Mouse (Mus musculus) left cerebral cortex, postnatal 10 days (tissue): ENCODE measurements around the gene Bicc1. TPM values are rescaled to one million over a fixed set of nuclear protein-coding genes. Genes with fewer than 3 reads are reported as not detected.
A peak's percentile ranks its signal among the peaks of the same experiment; 100 is the strongest.

Source experiments
- DNase-seq, 2 experiments: peaks; one replicate each; pipeline ENCODE4 v3.0.0; 2021 to 2022; ENCODE audit warnings: low spot score in 2 of 2, mixed read lengths in 1 of 2; ENCODE audit errors: extremely low spot score in 1 of 2
- intact Hi-C: fragments of 180-260 bp; cut with DNase I; formaldehyde crosslinking; loops from one replicate; pipeline ENCODE4 v1.15.1; 2025
- total RNA-seq, 2 experiments: library from RNA; stranded (reverse); gene quantifications; 2 replicates each; pipeline ENCODE4 v1.2.3; 2021

The Bicc1 gene
- total RNA-seq: 1 to 10 TPM; 5.8 to 6.6 TPM

DNA sequence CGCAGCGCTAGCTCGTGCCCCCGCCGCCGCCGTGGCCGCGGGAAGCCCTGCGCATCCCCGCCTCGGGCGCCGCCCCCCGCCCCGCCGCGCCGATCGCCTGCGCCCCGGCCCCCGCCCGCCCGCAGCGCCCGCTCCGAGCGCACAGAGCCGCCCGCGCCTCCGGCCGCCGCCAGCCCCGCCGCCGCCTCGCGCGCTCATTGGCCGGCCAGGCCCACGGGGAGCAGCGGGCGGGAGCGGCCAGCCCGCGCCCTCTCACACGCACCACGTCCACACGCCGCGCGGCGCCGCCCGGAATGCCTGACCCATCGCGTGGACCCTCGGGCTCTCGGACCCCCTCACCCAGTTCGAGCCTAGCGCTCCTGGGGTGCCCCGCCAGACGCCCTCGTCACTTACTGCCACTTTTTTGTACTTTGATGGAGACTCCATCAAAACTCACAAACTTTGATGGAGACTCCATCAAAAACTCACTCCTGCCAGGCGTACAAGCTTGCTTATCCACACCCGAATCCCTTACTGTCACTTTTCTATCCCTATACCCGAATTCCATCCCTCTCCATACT is at the start of gene Bicc1:
Gene Bicc1 (minus strand): TSS at position 25 of the 560 bp plus-strand sequence.
- intact Hi-C loops: loop anchor here (10.0 kb wide), 1 partner anchor 165 kb away; no protein-coding TSS in a partner anchor

GRCm38 (mm10) chr10:71201512-71201911 is 42.0 kb upstream of the Bicc1 start:
- no peak for DNase-seq

More for the DNA sequence above, at the start of gene Bicc1:
- DNase-seq: peak in 1 of 2 experiments; percentile 70

GRCm38 (mm10) chr10:71200964-71201363 is 41.5 kb upstream of the Bicc1 start:
- no peak for DNase-seq
- intact Hi-C loops: no loop called here

More at GRCm38 (mm10) chr10:71201512-71201911, 42.0 kb upstream of the Bicc1 start:
- intact Hi-C loops: no loop called here

- no peak for DNase-seq
- intact Hi-C loops: no loop called here
Observed at GRCm38 (mm10) chr10:71198676-71199075, 39.2 kb upstream of the Bicc1 start.

DNA sequence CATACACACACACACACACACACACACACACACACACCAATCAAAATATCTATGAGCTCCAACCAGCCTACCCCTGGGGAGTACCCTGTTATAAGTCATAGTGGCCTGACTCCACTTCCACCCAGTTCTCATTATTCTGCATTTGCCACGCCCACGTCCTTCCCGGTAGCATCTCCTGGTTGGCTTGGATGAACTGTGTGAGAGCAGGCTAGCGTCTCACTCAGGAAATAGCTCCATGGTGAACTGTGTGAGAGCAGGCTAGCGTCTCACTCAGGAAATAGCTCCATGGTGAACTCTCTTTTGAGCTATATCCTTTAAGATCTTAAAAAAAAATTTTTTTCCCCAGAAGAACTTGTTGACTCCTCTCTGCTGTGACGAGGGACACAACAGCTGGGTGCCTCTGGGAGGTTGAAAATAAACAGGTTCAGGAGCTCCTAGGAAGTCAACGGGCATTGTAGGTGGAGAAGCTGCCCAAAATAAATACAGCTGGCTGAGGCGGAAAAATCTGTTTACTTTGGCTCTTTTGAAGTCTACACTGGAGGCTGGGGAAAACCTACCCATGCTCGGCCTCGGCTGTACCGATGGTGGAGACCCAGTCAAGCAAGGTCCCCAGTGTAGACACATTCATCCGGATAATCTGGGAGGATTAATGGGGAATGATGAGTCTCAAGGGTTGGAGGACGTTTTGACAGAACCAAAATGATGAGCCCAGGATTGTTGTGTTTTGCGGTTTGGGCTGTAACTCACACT is 37.7 kb upstream of the Bicc1 start:
- intact Hi-C loops: no loop called here
- DNase-seq: peak in 1 of 2 experiments; percentile 37

GRCm38 (mm10) chr10:71195501-71195900 is 36.0 kb upstream of the Bicc1 start:
- peak in 1 of 2 experiments; percentile 39 for DNase-seq
- intact Hi-C loops: no loop called here

GRCm38 (mm10) chr10:71194713-71195112 is 35.2 kb upstream of the Bicc1 start:
- intact Hi-C loops: no loop called here
- DNase-seq: peak in 1 of 2 experiments; percentile 28

GRCm38 (mm10) chr10:71193319-71193718 is 33.8 kb upstream of the Bicc1 start:
- intact Hi-C loops: no loop called here
- DNase-seq: no peak

DNA sequence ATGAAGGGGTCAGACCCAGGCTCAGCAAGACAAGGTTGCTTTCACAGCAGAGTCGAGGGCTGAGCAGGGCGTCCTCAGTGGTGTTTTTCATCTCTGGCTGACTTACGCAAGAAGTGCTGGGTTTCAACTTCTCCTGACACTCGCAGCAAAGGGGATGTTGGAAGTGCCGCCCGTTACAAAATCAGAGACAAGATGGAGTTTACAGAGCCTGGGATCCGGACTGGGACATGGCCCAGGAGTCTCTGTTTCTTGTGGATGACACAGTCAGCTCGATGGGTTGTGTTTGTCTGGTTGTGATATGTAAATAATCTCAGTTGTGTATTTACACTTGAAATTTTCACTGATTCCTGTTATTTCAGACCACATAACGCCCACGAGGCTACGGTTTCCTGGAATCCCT is 33.4 kb upstream of the Bicc1 start:
- intact Hi-C loops: no loop called here
- no peak for DNase-seq

DNA sequence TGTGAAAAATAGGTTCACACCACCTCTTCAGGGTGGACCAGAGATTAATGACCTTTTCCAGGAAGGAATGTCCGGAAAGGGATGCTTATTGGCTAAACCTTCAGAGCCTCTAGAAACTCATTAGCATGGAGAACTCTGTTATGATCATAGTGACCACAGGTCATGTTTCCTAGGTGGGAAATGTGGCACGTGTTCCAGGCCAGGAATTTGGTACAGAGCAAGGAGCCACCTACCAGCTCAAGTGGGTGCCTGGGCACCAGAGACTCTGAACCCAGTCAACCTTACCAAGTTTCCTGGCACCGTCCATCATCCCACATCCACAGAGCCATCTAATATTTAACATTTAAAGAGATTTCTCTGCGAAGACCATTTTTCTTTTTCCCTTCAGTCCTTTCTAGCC is 29.2 kb upstream of the Bicc1 start:
- DNase-seq: no peak
- intact Hi-C loops: no loop called here

- no peak for DNase-seq
- intact Hi-C loops: no loop called here
Observed at GRCm38 (mm10) chr10:71185059-71185458, 25.6 kb upstream of the Bicc1 start.

DNA sequence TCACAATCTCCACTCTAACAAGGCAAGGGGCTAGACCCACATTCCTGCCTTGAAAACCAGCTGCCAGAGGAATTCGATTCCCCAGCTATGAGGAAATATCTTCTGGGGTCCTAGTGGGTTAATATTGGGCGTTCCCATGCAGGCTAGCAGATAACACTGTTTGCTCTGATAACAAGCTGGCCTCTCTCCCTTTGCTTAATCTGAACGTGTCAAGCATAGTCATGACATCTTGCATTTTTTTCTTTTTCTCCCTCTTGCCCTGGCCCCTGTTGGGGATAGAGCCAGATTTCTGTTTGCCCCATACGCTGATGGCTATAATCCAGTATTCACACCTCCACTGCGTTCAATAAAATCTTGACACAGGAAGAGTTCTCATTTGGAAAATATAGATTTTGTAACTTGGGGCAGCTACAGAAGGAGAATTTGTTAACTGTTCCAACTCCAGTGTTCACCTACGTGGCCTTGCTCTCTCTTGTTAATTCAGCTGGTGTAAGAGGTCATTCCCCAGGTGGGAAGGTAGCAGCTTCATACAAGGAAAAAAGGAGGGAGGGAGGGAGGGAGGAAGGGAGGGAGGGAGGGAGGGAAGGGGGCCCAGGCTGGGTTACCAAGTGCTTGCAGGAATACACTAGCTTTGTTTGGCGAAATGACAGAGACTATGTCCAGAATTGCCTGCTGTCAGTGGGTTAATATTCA is 24.0 kb upstream of the Bicc1 start:
- intact Hi-C loops: no loop called here
- DNase-seq: no peak

DNA sequence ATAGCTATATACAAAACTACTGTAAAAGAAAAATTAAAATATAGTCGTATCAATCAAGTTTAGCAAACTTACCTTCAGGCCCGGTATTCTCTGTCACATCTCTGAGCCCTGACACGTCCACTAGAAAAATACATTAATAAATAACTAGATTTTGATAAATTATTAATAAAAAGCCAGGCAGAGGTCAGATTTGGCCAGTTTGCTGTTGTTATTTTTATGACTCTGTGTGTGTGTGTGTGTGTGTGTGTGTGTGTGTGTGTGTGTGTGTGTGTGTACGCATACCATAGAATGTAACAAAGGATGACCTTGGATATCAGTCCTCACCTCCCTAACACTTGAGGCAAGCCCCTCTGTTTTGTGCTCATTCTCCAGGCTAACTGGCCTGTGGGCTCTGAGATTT is 22.4 kb upstream of the Bicc1 start:
- DNase-seq: no peak
- intact Hi-C loops: no loop called here

- intact Hi-C loops: no loop called here
- DNase-seq: no peak
Observed at GRCm38 (mm10) chr10:71181091-71181490, 21.6 kb upstream of the Bicc1 start.

DNA sequence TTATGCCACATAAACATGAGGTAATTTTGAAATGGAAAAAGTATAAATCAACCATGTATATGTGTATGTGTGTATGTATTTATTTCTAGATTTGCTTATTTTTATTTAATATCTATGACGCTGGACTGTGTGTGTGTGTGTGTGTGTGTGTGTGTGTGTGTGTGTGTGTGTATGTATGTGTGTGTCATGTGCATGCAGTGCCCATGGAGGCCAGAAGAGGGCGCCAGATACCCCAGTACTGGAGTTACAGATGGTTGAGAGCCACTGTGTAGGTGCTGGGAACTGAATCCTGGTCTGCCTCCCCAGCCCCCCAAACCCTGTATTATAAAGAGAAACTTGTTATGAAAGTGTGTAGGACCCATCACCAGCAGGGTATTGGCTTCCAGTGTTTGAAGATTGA is 20.6 kb upstream of the Bicc1 start:
- DNase-seq: no peak
- intact Hi-C loops: no loop called here

GRCm38 (mm10) chr10:71177201-71177600 is 17.7 kb upstream of the Bicc1 start:
- intact Hi-C loops: no loop called here
- DNase-seq: no peak

GRCm38 (mm10) chr10:71176341-71176740 is 16.8 kb upstream of the Bicc1 start:
- intact Hi-C loops: no loop called here
- DNase-seq: no peak

DNA sequence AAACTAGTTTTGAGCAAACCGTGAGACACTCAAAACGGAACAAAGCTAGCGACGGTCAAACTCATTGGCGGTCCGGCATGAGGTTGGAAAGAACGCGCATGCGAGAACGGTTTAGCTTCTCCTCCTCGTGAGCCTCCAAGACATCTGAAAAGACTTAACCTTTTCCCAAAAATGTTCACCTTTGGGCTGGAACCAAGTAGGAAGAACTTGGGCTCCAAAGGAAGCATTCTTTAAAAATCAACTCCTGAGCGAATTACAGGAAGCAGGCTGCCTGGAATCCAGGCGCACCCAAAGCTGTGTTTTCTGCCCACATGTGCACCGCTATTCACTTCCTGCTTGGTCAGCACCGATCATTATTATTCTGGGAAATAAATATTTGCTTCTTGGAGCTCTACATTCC is 15.8 kb upstream of the Bicc1 start:
- intact Hi-C loops: no loop called here
- no peak for DNase-seq

DNA sequence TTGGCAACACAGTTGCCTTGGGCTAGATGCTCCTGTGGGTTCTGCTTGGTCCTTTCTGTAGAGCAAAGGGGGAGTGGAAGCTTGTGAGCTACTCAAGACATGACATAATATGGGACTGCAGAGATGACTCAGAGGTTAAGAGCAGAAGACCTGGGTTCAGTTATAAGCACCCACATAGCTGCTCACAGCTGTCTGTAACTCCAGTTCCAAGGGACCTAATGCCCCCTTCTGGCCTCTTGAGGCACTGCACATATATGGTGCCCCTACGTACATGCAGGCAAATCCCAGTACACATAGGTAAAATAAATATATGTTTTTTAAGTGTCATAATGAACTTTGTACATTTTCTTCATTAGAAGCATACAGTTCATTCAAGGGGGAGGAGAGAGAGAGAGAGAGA is 11.9 kb upstream of the Bicc1 start:
- no peak for DNase-seq
- intact Hi-C loops: no loop called here

DNA sequence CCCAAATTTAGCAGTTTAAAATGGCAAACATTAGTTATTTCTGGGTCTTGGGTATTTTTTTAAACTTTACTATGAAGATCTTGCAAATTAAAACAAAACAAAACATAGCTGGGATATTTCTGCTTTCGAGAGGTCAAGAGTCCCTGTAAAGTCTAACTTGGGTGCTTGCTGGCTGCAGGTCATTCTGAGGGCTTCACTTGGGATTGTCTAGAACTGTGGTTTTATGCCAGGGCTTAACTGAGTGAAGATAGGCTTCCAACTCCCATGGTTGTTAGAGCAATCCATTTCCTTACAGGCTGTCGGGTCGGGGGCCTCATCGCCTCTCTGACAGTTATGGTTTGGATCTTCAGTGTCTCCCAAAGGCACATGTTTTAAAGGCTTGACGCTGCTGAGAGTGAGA is 11.3 kb upstream of the Bicc1 start:
- no peak for DNase-seq
- intact Hi-C loops: no loop called here
